Mouse (Mus musculus) G1E (cell line): ENCODE measurements at regions not wholly inside any gene's neighbourhood (a gene's known extent, or its start where the extent isn't known, plus 50 kb on each side); places are given as distances from the start of the nearest gene placed in this dataset.
"Not testable (repeated sequence)": the region's sequence is repeated elsewhere in the genome, so short reads cannot be mapped to it uniquely, and the experiment has no call there.

Source experiments
- ATAC-seq: 2 replicates; pipeline ENCODE4 v1.8.0; 2016; ENCODE audit warnings: mild to moderate bottlenecking; ENCODE audit not compliant: insufficient number of reproducible peaks, poor library complexity, low FRiP score, severe bottlenecking; ENCODE audit errors: extremely low read depth
- DNase-seq: peaks from one replicate; pipeline ENCODE4 v3.0.0; 2012; ENCODE audit warnings: low spot score
- H3K27me3 ChIP-seq: 2 replicates; pipeline ENCODE4 v1.6.1; 2012; ENCODE audit warnings: mild to moderate bottlenecking, low read length, inconsistent platforms; ENCODE audit not compliant: insufficient read depth
- H3K36me3 ChIP-seq: replicated peaks from 2 replicates; pipeline ENCODE3; 2012; ENCODE audit warnings: mild to moderate bottlenecking, inconsistent platforms
- H3K4me1 ChIP-seq: 2 replicates; pipeline ENCODE4 v1.6.1; 2012; ENCODE audit warnings: low read depth, low read length, inconsistent platforms, mixed read lengths; ENCODE audit not compliant: insufficient read depth
- H3K4me3 ChIP-seq: 2 replicates; pipeline ENCODE4 v1.5.1; 2012; ENCODE audit warnings: low read depth, mild to moderate bottlenecking, inconsistent platforms, low read length, moderate library complexity, mixed read lengths
- H3K9me3 ChIP-seq: replicated peaks from 2 replicates; pipeline ENCODE4 v1.6.1; 2012; ENCODE audit warnings: inconsistent platforms
- CTCF ChIP-seq: IDR thresholded peaks from 2 replicates; pipeline ENCODE4 v1.5.1; 2012; ENCODE audit warnings: low read depth, low read length, inconsistent platforms, mixed read lengths
- GATA1 ChIP-seq: IDR thresholded peaks from 2 replicates; pipeline ENCODE4 v1.6.1; 2012; ENCODE audit warnings: borderline replicate concordance, low read length, inconsistent platforms, mixed read lengths
- GATA2 ChIP-seq: IDR thresholded peaks from 2 replicates; pipeline ENCODE4 v1.6.1; 2012; ENCODE audit warnings: low read depth, low read length, inconsistent platforms, borderline replicate concordance
- POLR2AphosphoS5 ChIP-seq: IDR thresholded peaks from 2 replicates; pipeline ENCODE4 v1.6.1; 2012; ENCODE audit warnings: low read depth, low read length, inconsistent platforms; ENCODE audit not compliant: insufficient replicate concordance
- TAL1 ChIP-seq: conservative IDR thresholded peaks from 2 replicates; pipeline ENCODE4 v1.6.1; 2012; ENCODE audit warnings: low read depth, low read length, inconsistent platforms, mixed read lengths

- DNase-seq (no peak), ATAC-seq (no peak)
- H3K9me3 ChIP-seq: no peaks in the 10 kb centered on the region
- no peaks in the 10 kb centered on the region for H3K36me3 ChIP-seq
- TF ChIP-seq GATA1: no peak
- H3K27me3 ChIP-seq: no peaks in the 10 kb centered on the region
- H3K4me1 ChIP-seq: no peaks in the 10 kb centered on the region
- H3K4me3 ChIP-seq: no peak overlapping the region
Observed at GRCm38 (mm10) chr15:8815277-8815676, 104.7 kb upstream of the Slc1a3 start.

- TF ChIP-seq GATA2 (no peak), POLR2AphosphoS5 (no peak), CTCF (no peak), TAL1 (no peak), GATA1 (no peak)
- 0 out of 2 replicates have a peak, but pooled peaks cover 2% of the 10 kb centered on the region for H3K27me3 ChIP-seq
- no peaks in the 10 kb centered on the region for H3K4me1 ChIP-seq
- no peak for DNase-seq
- H3K4me3 ChIP-seq: no peak overlapping the region
- H3K36me3 ChIP-seq: no peaks in the 10 kb centered on the region
- no peaks in the 10 kb centered on the region for H3K9me3 ChIP-seq
- no peak for ATAC-seq
Observed at GRCm38 (mm10) chr15:8806354-8806753, 95.8 kb upstream of the Slc1a3 start.

- not testable (repeated sequence) for ATAC-seq, H3K4me1 ChIP-seq, H3K9me3 ChIP-seq, H3K27me3 ChIP-seq, H3K36me3 ChIP-seq, H3K4me3 ChIP-seq, DNase-seq
Observed at GRCm38 (mm10) chr15:8805565-8805964, 95.0 kb upstream of the Slc1a3 start.

GRCm38 (mm10) chr15:8802058-8802457, 91.5 kb upstream of the Slc1a3 start:
- TF ChIP-seq POLR2AphosphoS5 (no peak), GATA2 (no peak), CTCF (no peak), GATA1 (no peak), TAL1 (no peak)
- Histone ChIP-seq H3K9me3 (no peaks in the 10 kb centered on the region), H3K4me1 (no peaks in the 10 kb centered on the region), H3K27me3 (0 out of 2 replicates have a peak, but pooled peaks cover 2% of the 10 kb centered on the region), H3K4me3 (no peak overlapping the region), H3K36me3 (no peaks in the 10 kb centered on the region)
- DNase-seq: no peak
- ATAC-seq: no peak

- DNase-seq: no peak
- ATAC-seq: no peak
- H3K9me3 ChIP-seq: no peaks in the 10 kb centered on the region
Observed at GRCm38 (mm10) chr15:8797015-8797414, 86.5 kb upstream of the Slc1a3 start.

GRCm38 (mm10) chr15:8792106-8792505, 81.5 kb upstream of the Slc1a3 start:
- TF ChIP-seq GATA2 (no peak), GATA1 (no peak), CTCF (no peak), TAL1 (no peak), POLR2AphosphoS5 (no peak)
- DNase-seq: no peak
- Histone ChIP-seq H3K4me1 (no peaks in the 10 kb centered on the region), H3K4me3 (no peak overlapping the region), H3K9me3 (no peaks in the 10 kb centered on the region), H3K36me3 (no peaks in the 10 kb centered on the region), H3K27me3 (no peaks in the 10 kb centered on the region)
- ATAC-seq: no peak

More at GRCm38 (mm10) chr15:8797015-8797414, 86.5 kb upstream of the Slc1a3 start:
- Histone ChIP-seq H3K4me3 (no peak overlapping the region), H3K36me3 (no peaks in the 10 kb centered on the region), H3K4me1 (no peaks in the 10 kb centered on the region), H3K27me3 (no peaks in the 10 kb centered on the region)
- TF ChIP-seq CTCF (no peak), GATA1 (no peak), GATA2 (no peak), TAL1 (no peak), POLR2AphosphoS5 (no peak)

- Histone ChIP-seq H3K36me3 (no peaks in the 10 kb centered on the region), H3K4me1 (no peaks in the 10 kb centered on the region), H3K27me3 (no peaks in the 10 kb centered on the region; the same call in 1 of the 2 replicates), H3K4me3 (no peak overlapping the region), H3K9me3 (no peaks in the 10 kb centered on the region)
- DNase-seq (no peak), ATAC-seq (no peak)
- TF ChIP-seq GATA1: no peak
- TF ChIP-seq CTCF: no peak
Observed at GRCm38 (mm10) chr15:8789924-8790323, 79.4 kb upstream of the Slc1a3 start.
